Mouse (Mus musculus) 3T3-L1 (cell line): ENCODE data around the gene Prkag3.

Experiments
- DNase-seq: peaks from one replicate; pipeline ENCODE4 v3.0.0-alpha.2; 2015; ENCODE audit warnings: low read depth, low spot score

Prkag3 gene

GRCm38 (mm10) chr1:74713099-74713858 lies 35.7 kb downstream of the Prkag3 start, which contains the start of gene Cyp27a1:
Gene Cyp27a1 (plus strand): TSS chr1:74713574.
- no peak for DNase-seq

- DNase-seq: no peak
These were observed 36.4 kb downstream of the Prkag3 start for GRCm38 (mm10) chr1:74712461-74713098.

- DNase-seq: no peak
These were observed 37.0 kb downstream of the Prkag3 start for GRCm38 (mm10) chr1:74712046-74712445.

GRCm38 (mm10) chr1:74709566-74709965 lies 39.5 kb downstream of the Prkag3 start:
- DNase-seq: no peak

- DNase-seq: no peak
These were observed 44.0 kb downstream of the Prkag3 start for GRCm38 (mm10) chr1:74705016-74705415.

GRCm38 (mm10) chr1:74704156-74704555 lies 44.9 kb downstream of the Prkag3 start:
- no peak for DNase-seq

GRCm38 (mm10) chr1:74702142-74702553 lies 46.9 kb downstream of the Prkag3 start:
- DNase-seq: no peak

GRCm38 (mm10) chr1:74698791-74699190 lies 50.2 kb downstream of the Prkag3 start:
- DNase-seq: no peak

GRCm38 (mm10) chr1:74698353-74698752 lies 50.7 kb downstream of the Prkag3 start:
- DNase-seq: no peak

GRCm38 (mm10) chr1:74697416-74697815 lies 51.6 kb downstream of the Prkag3 start:
- no peak for DNase-seq

- DNase-seq: no peak
These were observed 53.2 kb downstream of the Prkag3 start for GRCm38 (mm10) chr1:74695836-74696235.

GRCm38 (mm10) chr1:74693891-74694583 lies 55.0 kb downstream of the Prkag3 start:
- DNase-seq: no peak
